Mouse (Mus musculus): Measurements from ENCODE around the gene Mn1. TPM values are rescaled to one million over a fixed set of nuclear protein-coding genes. Genes with fewer than 3 reads are reported as not detected.
A peak's percentile ranks its signal among the peaks of the same experiment; 100 is the strongest.

Gene Mn1
- polyA plus RNA-seq, 1 experiment: 1.1 TPM

DNA sequence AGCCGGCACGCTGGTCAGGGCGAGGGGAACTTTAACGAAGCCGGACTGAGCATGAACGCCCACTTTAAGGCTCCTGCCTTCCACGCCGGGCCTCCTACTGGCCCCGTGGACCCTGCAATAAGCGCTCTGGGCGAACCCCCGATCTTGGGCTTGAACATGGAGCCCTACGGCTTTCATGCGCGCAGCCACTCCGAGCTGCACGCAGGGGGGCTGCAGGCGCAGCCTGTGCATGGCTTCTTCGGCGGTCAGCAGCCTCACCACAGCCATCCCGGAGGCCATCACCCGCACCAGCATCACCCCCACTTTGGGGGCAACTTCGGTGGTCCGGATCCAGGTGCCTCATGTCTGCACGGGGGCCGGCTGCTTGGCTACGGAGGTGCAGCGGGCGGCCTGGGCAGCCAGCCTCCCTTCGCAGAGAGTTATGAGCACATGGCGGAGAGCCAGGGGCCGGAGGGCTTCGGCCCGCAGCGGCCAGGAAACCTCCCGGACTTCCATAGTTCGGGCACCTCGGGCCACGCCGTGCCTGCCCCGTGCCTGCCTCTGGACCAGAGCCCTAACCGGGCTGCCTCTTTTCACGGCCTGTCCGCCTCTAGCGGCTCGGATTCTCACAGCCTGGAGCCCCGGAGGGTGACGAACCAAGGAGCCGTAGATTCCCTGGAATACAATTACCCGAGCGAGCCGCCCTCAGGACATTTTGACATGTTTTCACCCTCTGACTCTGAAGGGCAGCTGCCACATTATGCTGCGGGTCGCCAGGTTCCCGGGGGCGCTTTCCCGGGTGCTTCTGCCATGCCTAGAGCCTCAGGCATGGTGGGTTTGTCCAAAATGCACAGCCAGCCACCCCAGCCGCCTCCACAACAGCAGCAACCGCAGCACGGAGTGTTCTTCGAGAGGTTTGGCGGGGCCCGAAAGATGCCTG, 1.3 kb downstream of the Mn1 start:
- TF ChIP-seq POLR2A (IDR thresholded peaks at IDR 0.05; ENCODE audit: low read depth, low read length) (no peak), CTCF (conservative IDR thresholded peaks at IDR 0.05; ENCODE audit: insufficient read depth, insufficient read length, low read depth, low read length) (no peak)
- Histone ChIP-seq H3K27me3 (replicated peaks; ENCODE audit: control insufficient read depth, insufficient read depth, low read length) (peaks cover 2% of the 10 kb centered on the region; the same call in 1 of the 2 replicates), H3K4me1 (ENCODE audit: control insufficient read depth, insufficient read depth, low read length) (no peaks in the 10 kb centered on the region), H3K4me3 (ENCODE audit: insufficient read depth, low read depth, low read length) (peak overlapping the region; percentile 37), H3K36me3 (ENCODE audit: control insufficient read depth, insufficient read depth, low read length) (no peaks in the 10 kb centered on the region), H3K27ac (ENCODE audit: insufficient read depth, low read depth, low read length) (no peak overlapping the region)
- peak; percentile 24 for DNase-seq
- 8% methylated on average over 63 of the region's 63 CpGs for WGBS

DNA sequence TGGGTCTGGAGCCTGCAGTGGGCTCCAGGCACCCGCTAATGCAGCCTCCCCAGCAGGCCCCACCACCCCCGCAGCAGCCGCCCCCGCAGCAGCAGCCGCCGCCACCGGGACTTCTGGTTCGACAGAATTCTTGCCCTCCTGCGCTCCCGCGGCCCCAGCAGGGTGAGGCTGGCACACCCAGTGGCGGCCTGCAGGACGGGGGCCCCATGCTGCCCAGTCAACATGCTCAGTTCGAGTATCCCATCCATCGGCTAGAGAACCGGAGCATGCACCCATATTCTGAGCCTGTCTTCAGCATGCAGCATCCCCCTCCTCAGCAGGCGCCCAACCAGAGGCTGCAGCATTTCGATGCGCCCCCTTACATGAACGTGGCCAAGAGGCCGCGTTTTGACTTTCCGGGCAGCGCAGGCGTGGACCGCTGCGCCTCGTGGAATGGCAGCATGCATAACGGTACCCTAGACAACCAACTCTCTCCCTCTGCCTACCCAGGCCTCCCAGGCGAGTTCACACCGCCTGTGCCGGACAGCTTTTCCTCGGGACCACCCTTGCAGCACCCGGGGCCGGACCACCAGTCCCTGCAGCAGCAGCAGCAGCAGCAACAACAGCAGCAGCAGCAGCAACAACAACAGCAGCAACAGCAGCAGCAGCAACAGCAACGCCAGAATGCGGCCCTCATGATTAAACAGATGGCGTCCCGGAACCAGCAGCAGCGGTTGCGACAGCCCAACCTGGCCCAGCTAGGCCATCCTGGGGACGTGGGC, 2.1 kb downstream of the Mn1 start:
- WGBS: 31% methylated on average over 42 of the region's 42 CpGs
- no peak overlapping the region for H3K4me3 ChIP-seq (ENCODE audit: insufficient read depth, low read depth, low read length)

DNA sequence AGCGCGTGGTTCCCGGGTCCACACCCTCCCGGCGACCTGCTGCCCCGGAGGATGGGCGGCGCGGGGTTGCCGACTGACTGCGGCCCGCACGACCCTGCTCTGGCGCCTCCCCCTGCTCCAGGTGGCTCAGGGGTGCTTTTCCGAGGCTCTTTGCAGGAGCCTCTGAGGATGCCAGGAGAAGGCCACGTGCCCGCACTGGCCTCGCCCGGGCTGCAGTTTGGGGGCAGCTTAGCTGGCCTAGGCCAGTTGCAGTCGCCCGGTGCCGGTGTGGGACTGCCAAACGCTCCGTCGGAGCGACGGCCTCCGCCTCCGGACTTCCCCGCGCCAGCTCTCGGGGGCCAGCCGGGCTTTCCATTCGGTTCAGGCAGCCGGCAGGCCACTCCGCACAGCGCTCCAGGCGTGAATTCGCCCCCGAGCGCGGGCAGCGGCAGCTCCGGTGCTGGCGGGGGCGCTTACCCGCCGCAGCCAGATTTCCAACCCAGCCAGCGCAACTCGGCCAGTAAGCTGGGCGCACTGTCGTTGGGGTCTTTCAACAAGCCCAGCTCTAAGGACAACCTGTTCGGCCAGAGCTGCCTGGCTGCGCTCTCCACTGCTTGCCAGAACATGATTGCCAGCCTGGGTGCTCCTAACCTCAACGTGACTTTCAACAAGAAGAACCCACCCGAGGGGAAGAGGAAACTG, 3.0 kb downstream of the Mn1 start:
- no peak overlapping the region for H3K4me3 ChIP-seq (ENCODE audit: insufficient read depth, low read depth, low read length)
- H3K27me3 ChIP-seq (replicated peaks; ENCODE audit: control insufficient read depth, insufficient read depth, low read length): peaks cover 2% of the 10 kb centered on the region; the same call in 1 of the 2 replicates
- no peak for DNase-seq
- TF ChIP-seq CTCF (conservative IDR thresholded peaks at IDR 0.05; ENCODE audit: insufficient read depth, insufficient read length, low read depth, low read length) (no peak), POLR2A (IDR thresholded peaks at IDR 0.05; ENCODE audit: low read depth, low read length) (no peak)
- no peaks in the 10 kb centered on the region for H3K36me3 ChIP-seq (ENCODE audit: control insufficient read depth, insufficient read depth, low read length)
- no peak overlapping the region for H3K27ac ChIP-seq (ENCODE audit: insufficient read depth, low read depth, low read length)
- WGBS: 29% methylated on average over 56 of the region's 56 CpGs
- no peaks in the 10 kb centered on the region for H3K4me1 ChIP-seq (ENCODE audit: control insufficient read depth, insufficient read depth, low read length)

More for the DNA sequence above, 2.1 kb downstream of the Mn1 start:
- Histone ChIP-seq H3K27me3 (replicated peaks; ENCODE audit: control insufficient read depth, insufficient read depth, low read length) (peaks cover 2% of the 10 kb centered on the region; the same call in 1 of the 2 replicates), H3K27ac (ENCODE audit: insufficient read depth, low read depth, low read length) (no peak overlapping the region), H3K4me1 (ENCODE audit: control insufficient read depth, insufficient read depth, low read length) (no peaks in the 10 kb centered on the region), H3K36me3 (ENCODE audit: control insufficient read depth, insufficient read depth, low read length) (no peaks in the 10 kb centered on the region)
- TF ChIP-seq CTCF (conservative IDR thresholded peaks at IDR 0.05; ENCODE audit: insufficient read depth, insufficient read length, low read depth, low read length): no peak
- TF ChIP-seq POLR2A (IDR thresholded peaks at IDR 0.05; ENCODE audit: low read depth, low read length): no peak
- no peak for DNase-seq

DNA sequence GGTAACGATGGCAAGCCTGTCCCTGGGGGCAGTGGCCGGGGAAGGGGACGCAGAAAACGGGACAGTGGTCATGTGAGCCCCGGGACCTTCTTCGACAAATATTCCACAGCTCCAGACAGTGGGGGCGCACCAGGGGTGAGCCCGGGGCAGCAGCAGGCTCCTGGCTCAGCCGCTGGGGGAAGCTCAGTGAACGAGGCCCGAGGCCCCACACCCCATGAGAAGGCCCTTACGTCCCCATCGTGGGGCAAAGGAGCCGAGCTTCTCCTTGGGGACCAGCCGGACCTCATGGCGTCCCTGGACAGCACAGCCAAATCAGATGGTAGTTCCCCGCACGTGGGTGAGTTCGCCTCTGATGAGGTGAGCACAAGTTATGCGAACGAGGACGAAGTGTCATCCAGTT, 3.7 kb downstream of the Mn1 start:
- H3K4me1 ChIP-seq (ENCODE audit: control insufficient read depth, insufficient read depth, low read length): no peaks in the 10 kb centered on the region
- H3K36me3 ChIP-seq (ENCODE audit: control insufficient read depth, insufficient read depth, low read length): no peaks in the 10 kb centered on the region
- no peak overlapping the region for H3K27ac ChIP-seq (ENCODE audit: insufficient read depth, low read depth, low read length)
- no peak for DNase-seq
- peaks cover 2% of the 10 kb centered on the region; the same call in 1 of the 2 replicates for H3K27me3 ChIP-seq (replicated peaks; ENCODE audit: control insufficient read depth, insufficient read depth, low read length)
- TF ChIP-seq CTCF (conservative IDR thresholded peaks at IDR 0.05; ENCODE audit: insufficient read depth, insufficient read length, low read depth, low read length) (no peak), POLR2A (IDR thresholded peaks at IDR 0.05; ENCODE audit: low read depth, low read length) (no peak)
- WGBS: 78% methylated on average over 22 of the region's 22 CpGs
- no peak overlapping the region for H3K4me3 ChIP-seq (ENCODE audit: insufficient read depth, low read depth, low read length)

DNA sequence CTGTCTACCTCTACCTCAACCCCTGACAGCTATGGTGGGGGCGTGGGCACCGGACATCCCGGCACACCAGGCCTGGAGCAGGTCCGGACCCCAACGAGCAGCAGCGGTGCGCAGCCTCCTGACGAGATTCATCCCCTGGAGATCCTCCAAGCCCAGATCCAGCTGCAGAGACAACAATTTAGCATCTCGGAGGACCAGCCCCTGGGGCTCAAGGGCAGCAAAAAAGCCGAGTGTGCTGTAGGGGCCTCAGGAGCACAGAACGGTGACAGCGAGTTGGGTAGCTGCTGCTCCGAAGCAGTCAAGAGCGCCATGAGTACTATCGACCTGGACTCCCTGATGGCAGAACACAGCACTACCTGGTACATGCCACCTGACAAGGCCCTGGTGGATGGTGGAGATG, 4.3 kb downstream of the Mn1 start:
- Histone ChIP-seq H3K4me1 (ENCODE audit: control insufficient read depth, insufficient read depth, low read length) (no peaks in the 10 kb centered on the region), H3K4me3 (ENCODE audit: insufficient read depth, low read depth, low read length) (no peak overlapping the region), H3K27ac (ENCODE audit: insufficient read depth, low read depth, low read length) (no peak overlapping the region), H3K36me3 (ENCODE audit: control insufficient read depth, insufficient read depth, low read length) (no peaks in the 10 kb centered on the region), H3K27me3 (replicated peaks; ENCODE audit: control insufficient read depth, insufficient read depth, low read length) (peaks cover 2% of the 10 kb centered on the region; the same call in 1 of the 2 replicates)
- TF ChIP-seq POLR2A (IDR thresholded peaks at IDR 0.05; ENCODE audit: low read depth, low read length): no peak
- TF ChIP-seq CTCF (conservative IDR thresholded peaks at IDR 0.05; ENCODE audit: insufficient read depth, insufficient read length, low read depth, low read length): no peak
- no peak for DNase-seq
- 85% methylated on average over 15 of the region's 15 CpGs for WGBS

DNA sequence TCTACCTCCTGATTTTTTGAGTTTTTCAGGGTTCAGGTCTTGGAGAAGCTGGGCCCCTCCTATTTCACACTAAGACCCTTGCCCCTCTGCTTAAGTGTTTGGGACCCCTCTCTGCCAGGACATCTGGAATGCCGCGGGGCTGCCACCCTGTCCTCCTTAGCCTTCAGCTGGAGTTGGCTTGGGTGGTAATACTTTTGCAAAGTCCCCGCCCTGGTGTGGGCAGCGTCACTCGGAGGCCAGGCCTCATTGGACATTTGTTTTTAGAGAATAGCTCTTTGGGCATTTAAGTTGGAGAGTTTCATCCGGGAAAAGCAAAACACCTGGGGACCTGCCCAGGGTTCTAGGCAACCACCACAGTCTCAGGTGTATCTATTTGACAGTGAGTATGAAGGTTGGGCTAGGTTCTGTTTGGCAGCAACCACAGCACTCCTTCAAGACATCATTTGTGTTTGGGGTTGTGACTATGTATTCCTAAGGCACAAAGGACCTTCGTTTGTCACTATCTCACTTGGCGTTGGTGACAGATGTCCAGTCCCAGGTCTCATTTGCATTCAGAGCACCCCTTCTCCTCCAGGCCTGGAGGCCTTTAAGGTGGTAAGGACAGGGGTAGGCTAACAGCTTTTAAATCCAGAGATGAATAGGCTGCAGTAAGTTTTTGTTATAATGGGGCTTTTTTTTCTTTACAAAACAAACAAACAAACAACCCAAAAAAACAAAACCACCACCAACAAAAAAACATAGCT, 5.1 kb downstream of the Mn1 start:
- no peak overlapping the region for H3K27ac ChIP-seq (ENCODE audit: insufficient read depth, low read depth, low read length)
- no peak for DNase-seq
- H3K4me3 ChIP-seq (ENCODE audit: insufficient read depth, low read depth, low read length): no peak overlapping the region
- TF ChIP-seq CTCF (conservative IDR thresholded peaks at IDR 0.05; ENCODE audit: insufficient read depth, insufficient read length, low read depth, low read length): no peak
- no peak for TF ChIP-seq POLR2A (IDR thresholded peaks at IDR 0.05; ENCODE audit: low read depth, low read length)
- H3K27me3 ChIP-seq (replicated peaks; ENCODE audit: control insufficient read depth, insufficient read depth, low read length): 0 out of 2 replicates have a peak, but pooled peaks cover 2% of the 10 kb centered on the region
- WGBS: 72% methylated on average over 8 of the region's 8 CpGs
- H3K4me1 ChIP-seq (ENCODE audit: control insufficient read depth, insufficient read depth, low read length): no peaks in the 10 kb centered on the region
- H3K36me3 ChIP-seq (ENCODE audit: control insufficient read depth, insufficient read depth, low read length): no peaks in the 10 kb centered on the region

All from kidney, adult 2 months (tissue).